Mouse (Mus musculus) urinary bladder, postnatal 36 days (tissue): ENCODE measurements around the gene Fnbp1.

Source experiments
- DNase-seq, 2 experiments: peaks; one replicate each; pipeline ENCODE4 v3.0.0; 2022; ENCODE audit warnings: low spot score in 2 of 2, mixed read lengths in 1 of 2

Gene Fnbp1

DNA sequence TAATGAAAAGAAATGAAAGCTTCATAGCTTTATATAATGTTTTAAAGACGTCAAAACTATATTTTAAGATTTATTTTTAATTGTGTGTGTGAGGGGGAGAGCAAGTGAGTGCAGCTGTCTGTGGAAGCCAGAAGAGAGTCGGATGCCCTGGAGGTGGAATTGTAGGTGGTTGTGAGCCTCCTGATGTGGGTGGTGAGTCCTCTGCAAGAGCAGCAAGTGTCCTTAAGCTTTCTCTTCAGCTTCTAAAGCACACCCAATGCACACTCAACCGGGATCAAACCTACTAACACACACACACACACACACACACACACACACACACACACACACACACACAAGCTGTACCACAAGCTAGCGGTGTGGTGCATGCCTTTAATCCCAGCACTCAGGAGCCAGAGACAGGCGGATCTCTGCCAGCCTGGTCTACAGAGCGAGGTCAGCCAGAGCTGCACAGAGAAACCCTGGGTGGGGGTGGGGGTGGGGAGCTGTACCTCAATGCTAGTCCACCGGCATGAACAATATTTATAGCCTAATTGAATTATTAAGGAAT, 74.0 kb downstream of the Fnbp1 start:
- DNase-seq = no peak

DNA sequence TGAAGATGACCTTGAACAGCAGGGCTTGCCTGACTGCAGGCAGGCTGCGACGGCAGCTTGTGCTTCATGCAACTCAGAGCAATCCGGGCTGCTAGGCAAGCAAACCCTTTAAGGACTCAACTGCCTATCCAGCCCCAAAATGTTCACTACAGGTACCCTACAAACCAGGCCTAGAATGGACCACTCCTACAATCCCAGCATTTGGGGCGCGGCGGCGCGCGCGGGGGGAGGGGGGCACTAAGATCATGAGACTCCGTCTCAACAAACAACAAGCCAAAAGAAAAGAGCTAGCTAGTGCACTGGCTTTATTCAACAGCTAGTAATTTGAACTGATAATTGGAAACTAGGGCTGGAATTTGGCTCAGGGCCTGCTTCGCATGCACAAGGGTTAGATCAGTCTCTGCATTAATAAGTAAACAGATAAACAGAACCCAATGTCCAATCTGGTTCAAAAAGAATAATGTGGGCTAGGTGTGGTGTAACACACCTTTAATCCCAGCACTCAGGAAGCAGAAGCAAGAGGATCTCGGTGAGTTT, 74.7 kb downstream of the Fnbp1 start:
- DNase-seq = no peak

DNA sequence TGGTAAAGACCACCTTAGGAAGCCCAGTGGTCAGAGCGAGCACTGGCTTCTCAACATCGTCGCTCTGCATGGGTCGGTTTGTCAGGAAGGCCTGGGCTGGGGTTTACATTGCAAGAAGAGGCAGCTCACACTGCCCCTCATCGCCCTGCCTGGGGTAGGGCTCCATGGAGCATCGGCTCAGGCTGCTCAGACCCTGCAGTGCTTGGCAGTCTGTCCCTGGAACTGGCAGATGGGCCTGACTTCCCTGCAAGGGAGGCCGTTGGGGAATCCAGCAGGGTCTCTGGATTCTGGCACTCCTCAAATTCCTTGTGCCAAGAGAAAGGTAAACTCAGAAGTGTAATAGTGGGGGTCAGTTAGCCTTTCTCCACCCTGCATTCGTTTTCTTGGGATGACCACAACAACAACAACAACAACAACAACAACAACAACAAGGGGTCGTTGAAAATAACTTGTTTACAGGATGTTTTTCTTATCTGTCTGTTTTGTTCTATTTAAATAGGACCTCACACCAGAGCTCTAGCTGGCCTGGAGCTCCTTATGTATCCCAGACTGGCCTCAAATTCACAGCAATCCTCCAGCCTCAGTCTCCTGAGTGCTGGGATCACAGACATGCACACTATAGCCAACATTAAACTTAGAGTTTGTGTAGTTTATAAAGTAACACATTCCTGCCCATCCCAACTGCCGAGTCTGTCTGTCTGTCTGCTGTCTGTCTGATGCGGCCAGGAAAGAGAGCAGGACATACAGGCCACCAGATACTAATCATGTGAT, 75.6 kb downstream of the Fnbp1 start:
- no peak for DNase-seq

DNA sequence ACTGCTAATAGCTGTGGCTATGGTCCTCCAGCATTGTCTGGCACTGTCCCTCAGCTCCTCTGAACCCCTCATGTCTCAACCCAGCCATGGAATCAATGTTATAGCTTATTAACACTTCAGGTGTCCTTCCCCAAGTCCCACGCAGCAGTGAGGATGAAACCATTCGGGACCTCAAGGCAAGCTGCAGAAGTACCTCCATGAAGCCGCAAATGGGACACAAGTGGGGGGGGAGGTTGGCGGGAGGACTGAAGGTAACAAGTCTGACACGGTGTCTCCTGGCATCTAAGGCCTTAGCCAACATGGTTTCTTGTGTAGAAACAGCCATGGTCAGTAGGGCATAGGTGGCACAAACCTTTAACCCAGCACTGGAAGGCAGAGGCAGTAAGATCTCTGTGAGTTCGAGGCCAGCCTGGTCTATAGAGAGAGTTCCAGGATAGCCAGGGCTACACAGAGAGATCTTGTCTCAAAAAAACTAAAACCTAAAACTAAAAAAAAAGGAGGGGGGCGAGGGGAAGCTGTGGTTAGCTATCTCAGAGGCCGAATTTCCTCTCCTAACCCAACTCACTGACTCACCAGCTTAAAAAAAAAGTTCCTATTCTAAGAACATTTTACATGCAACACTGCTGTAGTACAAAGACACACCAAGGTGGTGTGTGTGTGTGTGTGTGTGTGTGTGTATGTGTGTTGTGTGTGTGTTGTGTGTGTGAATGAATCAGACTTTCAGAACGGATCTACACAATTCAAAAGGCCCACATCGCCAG, 79.8 kb downstream of the Fnbp1 start:
- DNase-seq = no peak

DNA sequence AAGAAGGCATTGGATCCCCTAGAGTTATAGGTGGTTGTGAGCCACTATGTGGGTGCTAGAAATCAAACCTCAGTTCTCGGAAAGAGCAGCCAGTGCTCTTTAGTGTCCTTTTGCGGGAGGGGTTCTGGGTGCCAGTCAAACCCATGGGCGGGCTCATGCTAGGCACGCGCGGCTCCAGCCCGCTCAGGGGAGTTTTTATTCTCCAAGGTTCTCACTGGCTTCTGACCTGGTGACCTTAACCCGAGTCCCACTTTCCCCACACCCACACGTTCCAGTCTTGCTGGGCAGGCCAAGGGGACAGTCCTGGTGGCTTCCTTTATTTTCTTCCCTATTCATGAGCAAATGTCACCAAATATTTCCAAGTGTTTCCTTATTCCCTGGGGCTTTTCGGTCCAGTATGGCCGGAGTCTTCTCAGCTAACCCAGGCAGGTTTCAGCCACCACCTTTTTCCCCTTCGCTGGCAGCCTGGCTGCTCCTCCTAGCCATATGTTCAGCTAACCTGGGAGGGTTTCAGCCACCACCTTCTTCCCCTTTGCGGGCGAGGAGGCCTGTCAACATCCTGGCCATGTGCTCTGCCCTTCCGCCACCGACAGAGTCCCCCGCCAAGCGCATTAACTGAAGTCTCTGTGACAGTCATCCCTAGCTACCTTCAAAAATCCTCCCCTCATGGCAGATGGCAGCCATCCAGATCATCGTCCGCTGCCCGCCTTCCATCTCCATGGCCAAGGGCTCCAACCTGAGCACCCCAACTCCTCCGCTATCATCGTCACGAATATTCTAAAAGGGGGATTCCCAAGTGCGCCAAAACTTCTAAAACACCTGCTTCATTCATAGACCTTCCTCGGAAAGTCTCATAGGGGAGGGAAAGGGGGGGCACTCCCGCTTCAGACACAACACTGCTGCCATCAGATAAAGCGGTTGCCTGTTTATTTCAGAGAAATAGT, 80.7 kb downstream of the Fnbp1 start:
- DNase-seq = no peak

DNA sequence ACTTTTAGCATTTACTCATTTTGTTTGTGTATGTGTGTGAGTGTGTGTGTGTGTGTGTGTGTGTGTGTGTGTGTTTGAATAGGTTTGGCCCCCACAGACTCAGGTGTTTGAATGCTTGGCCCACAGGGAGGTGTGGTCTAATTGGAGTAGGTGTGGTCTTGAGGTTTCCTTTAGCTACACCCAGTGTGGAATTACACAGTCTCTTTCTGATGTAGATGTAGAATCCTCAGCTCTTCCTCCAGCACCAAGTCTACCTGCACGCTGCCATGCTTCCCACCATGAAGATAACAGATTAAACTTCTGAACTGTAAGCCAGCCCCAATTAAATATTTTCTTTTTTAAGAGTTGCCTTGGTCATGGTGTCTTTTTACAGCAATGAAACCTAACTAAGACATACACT, 81.5 kb downstream of the Fnbp1 start:
- no peak for DNase-seq

DNA sequence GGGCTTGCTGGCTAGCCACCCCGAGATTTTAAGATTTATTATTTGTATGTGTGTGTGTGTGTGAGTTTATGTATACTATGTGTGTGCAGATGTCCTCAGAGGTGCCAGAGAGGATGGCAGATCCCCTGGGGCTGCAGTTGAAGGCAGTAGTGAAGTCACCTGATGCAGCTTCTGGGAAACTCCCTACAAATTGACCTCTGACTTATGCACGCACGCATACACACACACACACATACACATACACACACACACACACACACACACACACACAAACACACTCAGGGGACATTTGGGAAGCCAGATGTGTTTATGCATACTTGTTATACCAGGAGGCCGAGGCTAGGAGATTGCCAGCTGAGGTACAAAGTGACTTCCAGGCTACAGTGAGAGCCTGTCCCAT, 83.4 kb downstream of the Fnbp1 start:
- no peak for DNase-seq

DNA sequence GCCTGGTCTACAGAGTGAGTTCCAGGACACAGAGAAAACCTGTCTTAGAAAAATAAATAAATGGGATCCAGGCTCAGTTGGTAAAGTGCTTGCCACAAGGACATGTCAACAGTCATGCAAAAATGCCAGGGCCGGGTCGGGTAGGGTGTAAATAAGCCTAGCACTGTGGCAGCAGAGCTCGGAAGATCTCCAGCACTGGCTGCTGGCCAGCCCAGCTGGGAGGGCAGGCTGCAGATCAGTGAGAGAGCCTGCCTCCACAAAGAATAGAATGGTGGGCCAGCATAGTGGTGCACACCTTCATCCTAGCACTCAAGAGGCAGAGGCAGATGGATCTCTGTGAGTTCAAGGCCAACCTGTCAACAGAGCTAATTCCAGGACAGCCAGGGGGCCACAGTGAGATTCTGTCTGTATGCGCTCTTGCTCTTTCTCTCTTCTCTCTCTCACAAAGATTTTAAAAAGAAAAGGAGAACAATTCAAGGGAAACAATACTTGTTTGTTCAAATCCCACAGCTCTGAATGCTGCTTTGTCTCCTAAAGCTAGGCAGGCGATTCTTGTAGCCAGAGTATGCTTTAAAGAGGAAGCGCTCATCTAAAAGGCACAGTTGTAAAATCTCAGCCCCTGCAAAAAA, 84.1 kb downstream of the Fnbp1 start:
- no peak for DNase-seq

DNA sequence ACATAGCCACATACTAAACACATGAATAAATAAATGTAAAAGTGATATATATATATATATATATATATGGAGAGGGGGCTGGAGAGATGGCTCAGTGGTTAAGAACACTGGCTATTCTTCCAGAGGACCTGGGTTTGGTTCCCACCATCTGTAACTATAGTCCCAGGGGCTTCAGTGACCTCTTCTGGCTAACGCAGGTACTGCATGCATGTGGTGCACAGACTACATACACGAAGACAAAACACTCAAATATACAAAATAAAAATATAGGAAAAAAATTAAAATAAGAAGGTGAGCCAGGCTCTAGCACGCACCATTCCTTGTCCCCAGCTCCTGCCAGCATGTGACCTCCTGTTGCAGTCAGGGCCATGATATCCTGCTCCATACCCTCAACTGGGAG, 85.7 kb downstream of the Fnbp1 start:
- DNase-seq = no peak

DNA sequence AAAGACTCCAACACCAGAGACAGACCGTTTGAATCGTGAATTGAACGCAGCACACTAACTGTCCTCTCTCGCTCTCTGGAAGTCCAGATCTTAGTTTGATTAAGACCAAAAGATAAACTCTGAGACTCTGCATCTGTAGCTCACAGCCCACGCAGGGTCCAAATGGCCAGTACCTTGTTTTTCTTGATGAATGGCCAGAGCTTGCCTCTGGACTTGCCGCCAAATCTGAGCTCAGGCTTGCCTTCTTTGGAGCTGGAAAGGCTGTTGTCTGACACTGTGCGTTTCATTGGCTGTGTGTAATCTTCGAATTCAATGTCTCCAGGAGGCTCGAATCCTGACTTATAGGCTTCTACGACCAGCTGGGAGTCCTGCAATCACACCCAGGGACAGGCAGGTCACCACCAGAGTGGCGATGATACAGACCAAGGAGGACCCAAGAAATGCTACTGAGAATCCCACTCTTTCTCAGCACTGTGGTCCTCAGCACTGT, 87.9 kb downstream of the Fnbp1 start:
- no peak for DNase-seq

DNA sequence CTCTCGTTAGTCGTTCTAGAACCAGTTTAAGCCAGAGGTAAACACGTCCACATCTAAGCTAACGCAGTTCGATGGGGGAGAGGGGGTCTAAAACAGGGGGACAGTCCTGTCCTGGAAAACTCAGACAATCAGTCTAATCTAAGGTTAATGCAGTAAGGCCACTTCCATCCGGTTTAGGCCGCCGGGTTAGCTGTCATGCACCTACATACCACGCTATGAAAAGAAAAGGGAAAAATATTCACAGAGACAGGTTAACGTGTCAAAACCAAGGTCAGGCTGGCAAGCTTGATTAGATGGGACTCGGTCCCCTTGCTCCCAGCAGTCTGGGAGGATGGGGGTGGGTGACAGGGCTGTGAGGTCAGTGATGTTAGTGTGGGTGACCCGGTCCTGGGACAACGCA, 88.4 kb downstream of the Fnbp1 start:
- no peak for DNase-seq

DNA sequence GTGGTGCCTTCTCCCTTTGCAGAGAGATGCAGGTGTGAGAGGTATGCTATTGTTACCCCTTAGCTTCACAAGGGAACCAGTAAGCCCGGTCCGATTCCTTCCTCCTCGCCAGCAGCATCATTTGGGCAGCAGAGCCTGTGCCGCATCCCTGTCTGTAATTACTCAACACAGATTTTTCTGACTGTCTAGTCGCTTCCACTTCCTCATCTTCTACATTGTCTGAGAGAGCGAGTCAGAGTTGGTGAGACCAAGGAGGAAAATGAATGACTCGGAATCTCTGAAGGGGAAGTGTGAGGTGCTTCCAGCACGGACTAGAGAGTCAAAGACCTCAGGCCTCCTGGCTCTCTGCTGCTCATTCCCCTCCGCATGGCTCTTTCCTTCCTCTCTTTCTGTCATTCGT, 89.4 kb downstream of the Fnbp1 start:
- no peak for DNase-seq

DNA sequence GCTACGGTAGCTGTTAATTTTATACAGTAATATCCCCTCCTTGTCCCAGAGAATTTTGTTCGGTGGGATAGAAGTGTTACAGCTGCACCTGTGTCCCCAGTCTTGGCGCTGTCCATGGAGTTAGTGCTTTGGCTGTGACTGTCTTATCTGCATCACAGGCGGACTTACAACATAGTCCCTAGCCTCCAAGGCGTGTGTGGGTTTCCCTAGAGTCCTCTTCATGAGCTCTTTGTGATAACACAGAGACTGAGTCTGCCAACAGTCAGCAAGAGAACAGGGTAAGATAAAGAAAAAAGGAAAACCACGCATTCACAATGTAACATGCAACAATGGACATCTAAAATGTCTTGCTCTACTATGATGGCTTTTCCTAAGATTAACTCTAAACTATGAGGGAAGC, 93.8 kb downstream of the Fnbp1 start:
- DNase-seq = no peak

DNA sequence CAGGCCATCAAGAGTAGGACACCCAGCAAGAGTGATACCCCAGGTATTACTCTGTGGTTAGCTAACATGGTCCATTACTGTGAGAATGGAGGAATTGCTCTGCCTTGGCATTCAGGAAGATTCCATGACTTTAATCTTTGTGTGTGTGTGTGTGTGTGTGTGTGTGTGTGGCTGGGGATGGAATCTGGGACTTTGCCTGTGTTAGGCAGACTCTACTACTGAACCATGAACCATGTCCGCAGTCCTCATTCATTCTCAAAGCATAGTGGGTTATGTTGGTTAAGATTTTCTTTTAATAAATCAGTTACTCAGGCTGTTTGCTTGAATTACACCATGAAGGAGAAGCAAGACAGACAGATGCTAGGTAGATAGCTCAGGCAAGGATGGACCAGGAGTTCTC, 98.0 kb downstream of the Fnbp1 start:
- DNase-seq = no peak

DNA sequence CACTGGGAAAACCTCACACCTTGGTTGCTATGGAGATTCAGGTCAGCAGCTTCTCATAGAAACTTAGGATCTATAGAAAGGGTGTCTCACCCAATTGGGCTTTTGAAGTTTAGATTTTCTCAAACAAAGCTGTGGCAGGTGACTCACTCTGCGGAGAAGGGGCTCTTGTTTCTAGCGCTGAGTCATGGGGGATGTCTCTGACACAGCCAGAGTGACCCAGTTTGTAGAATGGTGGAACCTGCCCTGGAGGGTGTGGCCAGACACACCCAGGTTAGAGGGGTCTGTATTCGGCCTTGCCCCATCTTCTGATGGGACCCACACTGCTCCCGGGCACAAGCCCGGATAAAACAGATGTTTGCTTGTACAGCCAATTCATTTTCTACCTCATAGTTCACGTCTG, 98.9 kb downstream of the Fnbp1 start:
- DNase-seq = no peak

DNA sequence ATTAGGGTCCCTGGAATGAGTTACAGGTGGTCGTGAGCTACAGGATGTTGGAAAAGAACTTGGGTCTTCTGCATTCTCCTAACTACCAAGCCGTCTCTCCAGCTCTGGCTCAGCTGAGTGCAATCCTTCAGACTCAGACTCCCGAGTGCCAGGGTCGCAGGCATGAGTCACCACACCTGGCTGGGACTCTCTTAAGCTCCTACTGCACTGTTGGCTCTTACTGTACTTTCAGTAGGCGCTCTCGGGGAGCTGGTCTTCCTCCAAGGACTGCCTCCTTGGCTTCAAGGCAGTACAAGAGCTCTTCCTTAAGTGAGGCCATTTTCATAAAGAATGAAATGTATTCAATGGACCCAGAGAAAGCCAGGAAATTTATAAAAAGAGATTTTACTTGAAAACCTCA, 100.4 kb downstream of the Fnbp1 start:
- no peak for DNase-seq

DNA sequence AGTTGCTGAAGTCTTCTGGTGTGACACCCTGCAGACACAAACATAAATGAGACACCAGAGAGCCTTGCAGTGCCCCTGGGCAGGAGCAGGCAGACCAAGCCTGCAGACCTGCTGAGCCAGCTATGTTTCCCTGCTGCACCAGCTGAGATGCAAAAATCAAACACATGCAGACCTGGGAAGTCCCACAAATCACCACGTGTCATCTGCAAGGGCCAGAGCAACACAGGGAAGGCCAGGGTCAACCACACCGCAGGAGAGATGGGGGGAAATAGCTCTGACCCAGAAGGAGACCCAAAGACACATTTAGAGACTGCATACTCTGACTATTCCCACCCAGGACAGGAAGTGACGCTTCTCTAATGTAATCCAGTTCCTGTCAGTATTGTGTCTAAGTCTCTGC, 101.3 kb downstream of the Fnbp1 start:
- no peak for DNase-seq

DNA sequence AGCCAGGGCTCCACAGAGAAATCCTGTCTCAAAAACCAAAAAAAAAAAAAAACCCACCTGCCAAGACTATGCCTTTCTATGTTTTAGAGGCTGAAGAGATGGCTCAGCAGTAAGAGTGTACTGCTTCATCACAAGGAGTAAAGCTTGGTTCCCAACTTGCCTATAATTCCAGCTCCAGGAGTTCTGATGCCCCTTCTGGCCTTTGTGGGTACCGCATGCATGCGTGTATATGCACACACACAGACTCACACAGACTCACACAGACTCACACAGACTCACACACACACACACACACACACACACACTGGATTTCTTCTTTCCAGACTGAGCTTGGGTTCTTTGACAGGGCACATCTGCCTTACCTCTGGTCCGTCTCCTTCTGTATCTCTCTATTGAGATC, 101.8 kb downstream of the Fnbp1 start:
- no peak for DNase-seq

DNA sequence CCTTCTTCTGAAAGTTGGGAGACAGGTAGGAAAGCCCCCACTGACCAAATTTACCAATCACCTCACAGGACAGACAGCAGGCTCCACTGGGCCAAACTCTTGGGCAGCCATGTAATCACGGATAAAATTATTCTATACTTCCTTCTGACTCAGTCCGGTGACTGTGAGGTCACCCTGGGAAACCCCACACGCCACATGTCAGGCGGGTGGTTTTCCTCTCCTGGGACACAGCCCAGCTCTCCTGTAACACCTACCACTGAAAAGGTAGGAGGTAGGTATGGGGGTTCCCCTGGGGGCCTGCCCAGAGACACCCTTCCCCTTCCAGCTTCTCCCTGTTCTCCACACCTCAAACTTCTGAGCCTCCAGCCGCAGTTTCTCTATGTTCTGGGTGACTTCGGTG, 105.0 kb downstream of the Fnbp1 start:
- DNase-seq = no peak

DNA sequence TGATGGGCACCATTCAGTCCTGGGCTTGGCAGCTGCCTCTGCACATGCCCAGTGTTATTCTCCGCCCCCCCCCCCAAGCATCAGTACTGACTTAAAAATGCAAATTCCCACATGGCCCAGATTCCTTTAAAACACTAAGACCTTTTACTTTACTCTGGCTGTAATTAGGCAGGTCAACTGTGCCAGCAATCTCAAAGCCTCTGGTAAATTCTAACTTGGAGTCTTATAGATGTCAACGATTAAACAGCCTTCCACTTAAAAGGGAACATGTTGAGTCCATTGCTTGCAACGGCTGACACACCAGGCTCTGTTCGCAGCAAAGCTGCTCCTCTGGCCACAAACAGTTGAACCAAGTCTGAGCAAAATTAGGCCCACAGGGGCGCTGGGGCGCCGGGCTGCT, 109.8 kb downstream of the Fnbp1 start:
- no peak for DNase-seq

DNA sequence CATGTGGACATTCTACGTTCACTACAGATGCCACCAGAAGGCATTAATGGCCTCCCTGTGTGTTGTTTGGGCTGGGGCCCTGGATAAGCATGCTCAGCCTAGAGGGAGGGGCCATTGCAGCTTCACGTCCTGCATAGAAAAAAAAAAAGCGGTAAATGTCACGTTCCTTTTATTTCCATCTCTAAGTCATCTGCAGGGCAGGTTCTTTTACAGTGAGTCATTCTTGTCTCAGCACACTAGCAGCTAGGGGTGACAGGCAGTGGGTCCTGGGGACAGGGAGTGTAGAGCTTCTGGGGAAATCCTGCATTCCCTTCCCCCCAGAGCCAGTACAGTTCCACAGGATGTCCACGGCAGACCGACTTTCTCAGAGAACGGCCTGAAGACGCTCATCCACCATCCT, 115.2 kb downstream of the Fnbp1 start:
- no peak for DNase-seq
